Mouse (Mus musculus): ENCODE results near the gene Ascc3. TPM values are rescaled to one million over a fixed set of nuclear protein-coding genes. Genes with fewer than 3 reads are reported as not detected.

The Ascc3 gene
- total RNA-seq, 2 experiments from 2014 or later = 24.3 to 28.0 TPM

- DNase-seq = no peak
Observed at GRCm38 (mm10) chr10:50763457-50764310, 171.2 kb downstream of the Ascc3 start.

DNA sequence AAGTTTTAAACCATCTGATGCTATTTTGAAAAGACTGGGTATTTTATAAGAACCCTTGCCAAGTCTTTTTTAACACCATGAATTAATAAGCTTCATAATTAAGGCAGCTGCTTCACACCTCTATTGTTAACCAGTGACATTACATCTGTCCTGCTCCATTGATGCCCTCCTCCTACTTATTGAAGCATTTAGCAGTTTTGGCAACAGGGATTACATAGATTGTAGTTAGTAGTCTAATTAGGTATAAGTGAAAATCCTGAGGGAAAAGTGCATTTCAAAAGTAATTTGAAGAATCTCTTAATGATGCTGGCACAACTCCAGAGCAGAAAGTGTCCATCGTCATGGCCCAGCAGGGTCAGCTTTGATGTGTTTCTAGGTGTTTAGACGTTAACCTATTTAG lies 180.3 kb downstream of the Ascc3 start:
- DNase-seq = no peak

GRCm38 (mm10) chr10:50773846-50774245 lies 181.4 kb downstream of the Ascc3 start:
- DNase-seq = no peak

GRCm38 (mm10) chr10:50792840-50793239 lies 200.4 kb downstream of the Ascc3 start:
- DNase-seq = no peak

GRCm38 (mm10) chr10:50801594-50801993 lies 209.1 kb downstream of the Ascc3 start:
- no peak for DNase-seq

DNA sequence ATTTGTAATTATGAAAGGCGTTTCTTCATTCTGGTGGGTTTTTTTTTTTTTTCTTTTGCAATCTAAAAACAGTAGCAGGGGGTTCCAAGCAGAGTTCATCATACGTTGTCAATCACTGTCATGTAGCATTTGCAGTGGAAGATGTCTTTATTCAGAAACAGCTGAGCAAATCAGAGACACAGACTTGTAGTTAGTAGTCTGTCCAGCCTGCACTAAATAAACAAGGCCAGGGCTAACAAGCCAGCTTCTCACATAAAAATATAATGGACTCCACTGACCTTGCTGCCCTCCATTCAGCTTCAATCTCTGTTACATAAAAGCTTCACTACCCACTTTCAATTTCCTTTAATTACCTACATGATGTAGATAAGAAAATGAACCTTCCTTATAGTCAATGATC lies 209.9 kb downstream of the Ascc3 start:
- DNase-seq = no peak

GRCm38 (mm10) chr10:50806166-50806565 lies 213.7 kb downstream of the Ascc3 start:
- no peak for DNase-seq

- no peak for DNase-seq
Observed at GRCm38 (mm10) chr10:50822363-50822762, 229.9 kb downstream of the Ascc3 start.

DNA sequence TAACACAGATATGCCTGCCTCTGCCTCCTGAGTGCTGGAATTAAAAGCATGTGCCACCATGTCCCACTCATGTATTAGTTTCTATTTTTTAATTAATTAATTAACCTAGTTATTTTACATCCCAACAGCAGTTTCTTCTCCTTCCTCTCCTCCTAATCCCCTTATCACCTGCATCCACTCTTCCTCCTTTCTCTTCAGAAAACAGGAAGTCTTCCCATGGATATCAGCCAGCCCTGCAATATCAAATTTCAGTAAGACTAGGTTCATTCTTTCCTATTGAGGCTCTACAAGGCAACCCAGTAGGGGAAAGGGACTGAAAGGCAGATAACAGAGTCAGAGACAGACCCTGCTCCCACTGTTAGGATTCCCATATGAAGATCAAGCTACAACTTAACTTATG lies 234.4 kb downstream of the Ascc3 start:
- DNase-seq = no peak

GRCm38 (mm10) chr10:50834533-50834932 lies 242.1 kb downstream of the Ascc3 start:
- DNase-seq = no peak

GRCm38 (mm10) chr10:50843363-50843762 lies 250.9 kb downstream of the Ascc3 start:
- no peak for DNase-seq

DNA sequence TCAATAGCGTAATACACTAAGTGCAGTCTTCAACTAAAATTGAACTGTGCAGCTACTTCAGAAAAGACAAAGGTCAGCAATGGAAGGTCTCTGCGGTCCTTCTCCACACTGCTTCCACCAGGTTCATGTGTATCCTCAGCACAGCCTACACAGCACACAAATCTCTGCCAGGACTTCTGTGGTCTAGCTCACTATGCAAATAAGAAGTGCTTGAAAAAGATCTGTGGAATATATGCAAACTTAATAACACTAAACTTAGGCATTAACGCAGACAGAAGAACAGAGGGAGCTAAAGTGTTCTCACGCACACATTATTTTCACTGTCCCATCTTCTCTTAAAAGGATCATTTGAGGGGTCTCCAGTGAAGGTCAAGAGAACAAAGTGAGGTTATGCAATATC lies 275.7 kb downstream of the Ascc3 start:
- DNase-seq = no peak

GRCm38 (mm10) chr10:50876952-50877351 lies 284.5 kb downstream of the Ascc3 start:
- no peak for DNase-seq

DNA sequence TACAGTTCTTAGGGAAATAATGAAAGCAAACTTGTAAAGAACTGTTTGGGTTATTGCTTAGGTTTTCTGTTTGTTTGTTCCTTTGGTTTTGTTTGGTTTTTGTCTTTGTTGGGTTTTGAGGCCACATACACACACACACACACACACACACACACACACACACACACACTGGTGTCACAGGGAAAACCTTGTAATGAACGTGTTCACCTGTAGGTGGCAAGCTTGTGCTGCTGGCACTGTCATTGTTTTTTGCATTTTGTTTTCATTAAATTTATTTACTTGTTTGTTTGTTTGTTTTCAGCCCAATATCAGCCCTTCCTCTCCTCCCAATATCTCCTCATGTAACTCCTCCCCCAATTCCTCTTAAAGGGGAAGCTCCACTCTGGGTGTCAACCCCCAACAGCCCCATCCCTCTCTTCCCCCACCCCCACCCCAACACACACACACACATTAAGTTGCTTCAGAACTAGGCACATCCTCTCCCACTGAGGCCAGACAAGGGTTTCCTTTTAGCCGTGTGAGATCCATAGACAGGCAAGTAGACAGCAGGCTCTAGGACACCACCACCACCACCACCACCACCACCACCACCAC lies 289.1 kb downstream of the Ascc3 start:
- no peak for DNase-seq

DNA sequence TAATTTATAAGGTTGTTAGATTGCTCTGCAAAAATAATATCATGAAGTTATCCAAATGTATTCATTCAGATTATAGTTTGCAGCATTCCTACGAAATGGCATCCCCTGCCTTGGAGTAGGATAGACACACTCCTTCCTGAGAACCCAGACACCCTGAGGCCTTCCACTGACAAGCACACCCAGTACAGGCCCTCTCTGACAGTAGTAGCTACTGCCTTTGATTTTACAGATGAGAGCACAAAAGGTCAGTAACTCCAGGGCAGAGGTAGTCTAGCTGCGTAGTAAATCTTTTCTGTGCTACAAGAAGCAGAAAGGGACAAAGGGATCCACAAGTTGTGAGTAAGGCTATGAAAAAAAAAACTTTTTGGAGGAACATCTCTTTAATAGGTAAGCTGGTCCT lies 289.9 kb downstream of the Ascc3 start:
- no peak for DNase-seq

GRCm38 (mm10) chr10:50886305-50886704 lies 293.8 kb downstream of the Ascc3 start:
- DNase-seq = no peak

- no peak for DNase-seq
Observed at GRCm38 (mm10) chr10:50890621-50891020, 298.2 kb downstream of the Ascc3 start.

- DNase-seq = no peak
Observed at GRCm38 (mm10) chr10:50891876-50892711, 299.6 kb downstream of the Ascc3 start.

GRCm38 (mm10) chr10:50892751-50893320 lies 300.4 kb downstream of the Ascc3 start:
- no peak for DNase-seq

DNA sequence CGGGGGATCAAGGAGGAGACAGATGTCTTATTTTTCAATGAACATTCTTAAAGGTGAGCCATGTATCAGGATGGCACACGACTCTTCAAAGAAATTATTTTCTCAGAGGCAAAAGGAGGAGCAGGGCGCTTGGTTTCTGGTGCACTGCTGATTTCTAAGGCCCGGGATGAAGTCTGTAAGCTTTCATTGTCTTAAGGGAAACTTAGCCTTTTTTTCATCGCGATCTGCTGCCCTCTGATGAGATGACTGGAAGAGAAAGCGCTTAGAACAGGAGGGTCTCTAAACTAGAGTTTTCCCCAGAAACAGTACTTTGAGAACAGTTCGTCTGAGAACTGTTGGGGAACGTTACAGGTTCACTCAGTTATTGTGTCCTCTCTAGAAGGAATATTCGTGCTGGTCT lies 301.1 kb downstream of the Ascc3 start:
- DNase-seq = no peak

GRCm38 (mm10) chr10:50894170-50894991 lies 301.9 kb downstream of the Ascc3 start, which contains the start of gene Sim1:
TSS of gene Sim1 (plus strand) at chr10:50894754.
- DNase-seq = no peak

All from layer of hippocampus, postnatal 36 days (tissue).